Mouse (Mus musculus) stomach, postnatal 0 days (tissue): Measurements from ENCODE around the gene Enoph1.

Source experiments
- CTCF ChIP-seq: IDR thresholded peaks from 2 replicates; pipeline ENCODE4 v1.5.1; 2016; ENCODE audit warnings: antibody characterized with exemption, low read depth, mild to moderate bottlenecking, moderate library complexity
- EP300 ChIP-seq: optimal IDR thresholded peaks from 2 replicates; pipeline ENCODE3; 2016; ENCODE audit warnings: antibody characterized with exemption

DNA sequence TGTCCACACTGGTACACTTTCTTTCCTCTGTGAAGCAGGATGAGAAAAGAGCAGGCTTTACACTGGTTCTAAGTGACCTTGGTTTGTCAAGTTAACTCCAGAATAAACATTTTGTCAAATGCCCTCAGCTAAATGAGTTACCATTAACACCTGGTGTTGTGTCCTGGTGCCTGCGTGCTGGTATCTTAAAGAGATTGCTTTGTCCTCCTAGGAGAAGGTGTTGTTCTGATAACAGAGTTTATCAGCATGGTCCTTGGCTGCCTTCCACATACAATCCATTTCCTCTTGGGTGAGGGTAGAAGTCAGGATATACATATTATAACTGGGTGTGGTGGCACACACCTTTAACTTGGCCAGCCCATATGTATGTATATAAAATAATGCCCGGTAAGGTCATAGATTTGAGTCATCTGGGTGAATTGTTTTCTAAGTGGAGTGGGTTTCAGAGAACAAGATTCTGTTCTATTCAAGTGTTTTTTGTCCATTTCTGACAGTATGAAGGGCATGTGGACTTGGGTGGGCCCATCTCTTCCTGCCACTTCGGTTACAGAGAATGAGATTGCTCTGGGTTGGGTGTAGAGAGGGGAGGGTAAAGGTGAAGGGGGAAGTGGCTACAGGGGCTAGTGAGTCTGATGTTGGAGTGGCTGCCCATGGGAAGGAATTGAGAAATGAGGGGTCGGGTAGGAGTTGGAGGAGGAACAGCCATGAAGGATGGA lies 33.3 kb upstream of the Enoph1 start:
- TF ChIP-seq EP300 = no peak
- no peak for TF ChIP-seq CTCF
